Mouse (Mus musculus): ENCODE measurements around the gene Cacna1g.

DNA sequence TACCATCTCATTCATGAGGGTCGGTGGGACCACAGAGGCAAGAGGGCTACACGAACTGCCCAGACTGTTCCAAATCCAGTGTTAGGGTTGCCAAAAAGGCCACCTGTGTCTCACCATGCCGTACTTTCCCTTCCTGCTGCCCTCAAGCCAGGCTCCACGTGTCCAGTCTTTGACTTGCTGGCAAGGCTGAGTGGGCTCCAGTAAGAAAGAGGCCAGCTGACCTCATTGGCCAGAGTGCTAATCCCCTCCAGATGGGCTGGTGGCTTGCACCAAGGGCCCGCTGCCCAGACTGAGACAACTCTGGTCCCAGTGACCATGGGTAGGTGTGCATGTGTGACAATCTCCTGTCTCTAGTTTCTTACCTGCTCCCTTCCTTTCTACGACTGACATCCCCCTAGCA is 3.7 kb upstream of the Cacna1g start:
- no peak for TF ChIP-seq CTCF (IDR thresholded peaks at IDR 0.05; ENCODE audit: borderline replicate concordance, control insufficient read depth, extremely low read depth, insufficient read depth, low read length, poor library complexity)
- TF ChIP-seq POLR2A (IDR thresholded peaks at IDR 0.05; ENCODE audit: control insufficient read depth, extremely low read depth, insufficient read depth, low read length, poor library complexity): no peak

Measured in thymus, adult 2 months (tissue).